Mouse (Mus musculus): ENCODE data around the gene Sfswap. TPM values are rescaled to one million over a fixed set of nuclear protein-coding genes. Genes with fewer than 3 reads are reported as not detected.

The Sfswap gene
- polyA plus RNA-seq (2014; fragmentation: Nextera tagmentation; extraction: Ambion mirVana): 55.9 and 56.7 TPM in 2 replicates

- under 1% methylated on average over 66 of the region's 66 CpGs for WGBS
These were observed at the start of gene Sfswap for GRCm38 (mm10) chr5:129500722-129501634. Gene Sfswap (plus strand): TSS chr5:129501221.

GRCm38 (mm10) chr5:129452561-129452960, 48.5 kb upstream of the Sfswap start:
- H3K9ac ChIP-seq (replicated peaks; ENCODE audit: low read depth, low read length): no peak overlapping the region
- H3K27me3 ChIP-seq (ENCODE audit: control insufficient read depth, insufficient read depth, low read length): no peaks in the 10 kb centered on the region
- no peaks in the 10 kb centered on the region for H3K9me3 ChIP-seq (ENCODE audit: control insufficient read depth, low read depth, low read length)
- peaks cover 7% of the 10 kb centered on the region for H3K4me1 ChIP-seq (ENCODE audit: control insufficient read depth, insufficient read depth, low read length)
- no peak overlapping the region for H3K4me2 ChIP-seq (replicated peaks; ENCODE audit: low read depth, low read length)
- H3K4me3 ChIP-seq (ENCODE audit: low read depth, low read length): no peak overlapping the region
- H3K36me3 ChIP-seq (ENCODE audit: control insufficient read depth, insufficient read depth, low read length): no peaks in the 10 kb centered on the region
- 22% methylated on average over 3 of the region's 3 CpGs for WGBS
- no peak for ATAC-seq (ENCODE audit: insufficient number of reproducible peaks, insufficient read depth, low FRiP score, low read depth)
- no peak overlapping the region for H3K27ac ChIP-seq (ENCODE audit: low read length)

More at GRCm38 (mm10) chr5:129500722-129501634, at the start of gene Sfswap:
- H3K9me3 ChIP-seq (ENCODE audit: control insufficient read depth, low read depth, low read length): no peaks in the 10 kb centered on the region
- H3K4me1 ChIP-seq (ENCODE audit: control insufficient read depth, insufficient read depth, low read length): peaks cover 7% of the 10 kb centered on the region
- peak within 1 kb of the TSS; percentile 77 for H3K27ac ChIP-seq (ENCODE audit: low read length)
- H3K9ac ChIP-seq (replicated peaks; ENCODE audit: low read depth, low read length): peak within 1 kb of the TSS; percentile 95
- peak within 1 kb of the TSS; percentile 99 for H3K4me3 ChIP-seq (ENCODE audit: low read depth, low read length)
- H3K36me3 ChIP-seq (ENCODE audit: control insufficient read depth, insufficient read depth, low read length): peaks cover 27% of the 10 kb centered on the region
- no peaks in the 10 kb centered on the region for H3K27me3 ChIP-seq (ENCODE audit: control insufficient read depth, insufficient read depth, low read length)
- H3K4me2 ChIP-seq (replicated peaks; ENCODE audit: low read depth, low read length): peak within 1 kb of the TSS; percentile 90
- peak; percentile 66; the same call in 1 of the 2 replicates for ATAC-seq (ENCODE audit: insufficient number of reproducible peaks, insufficient read depth, low FRiP score, low read depth)

- WGBS: 9% methylated on average over 13 of the region's 13 CpGs
- Histone ChIP-seq H3K9ac (replicated peaks; ENCODE audit: low read depth, low read length) (no peak overlapping the region), H3K9me3 (ENCODE audit: control insufficient read depth, low read depth, low read length) (no peaks in the 10 kb centered on the region), H3K4me2 (replicated peaks; ENCODE audit: low read depth, low read length) (peak overlapping the region; percentile 30), H3K27ac (ENCODE audit: low read length) (peak overlapping the region; percentile 44; the same call in 1 of the 2 replicates), H3K27me3 (ENCODE audit: control insufficient read depth, insufficient read depth, low read length) (no peaks in the 10 kb centered on the region), H3K36me3 (ENCODE audit: control insufficient read depth, insufficient read depth, low read length) (no peaks in the 10 kb centered on the region), H3K4me1 (ENCODE audit: control insufficient read depth, insufficient read depth, low read length) (peaks cover 7% of the 10 kb centered on the region), H3K4me3 (ENCODE audit: low read depth, low read length) (no peak overlapping the region)
- ATAC-seq (ENCODE audit: insufficient number of reproducible peaks, insufficient read depth, low FRiP score, low read depth): peak; percentile 94
These were observed 46.1 kb upstream of the Sfswap start for GRCm38 (mm10) chr5:129454802-129455528.

GRCm38 (mm10) chr5:129455529-129455896, 45.5 kb upstream of the Sfswap start:
- Histone ChIP-seq H3K9ac (replicated peaks; ENCODE audit: low read depth, low read length) (no peak overlapping the region), H3K4me1 (ENCODE audit: control insufficient read depth, insufficient read depth, low read length) (peaks cover 8% of the 10 kb centered on the region), H3K4me2 (replicated peaks; ENCODE audit: low read depth, low read length) (peak overlapping the region; percentile 30; the same call in 1 of the 2 replicates), H3K4me3 (ENCODE audit: low read depth, low read length) (no peak overlapping the region), H3K36me3 (ENCODE audit: control insufficient read depth, insufficient read depth, low read length) (no peaks in the 10 kb centered on the region), H3K27ac (ENCODE audit: low read length) (no peak overlapping the region), H3K27me3 (ENCODE audit: control insufficient read depth, insufficient read depth, low read length) (no peaks in the 10 kb centered on the region), H3K9me3 (ENCODE audit: control insufficient read depth, low read depth, low read length) (no peaks in the 10 kb centered on the region)
- ATAC-seq (ENCODE audit: insufficient number of reproducible peaks, insufficient read depth, low FRiP score, low read depth): peak; percentile 30; the same call in 1 of the 2 replicates
- WGBS: 30% methylated on average over 2 of the region's 2 CpGs

GRCm38 (mm10) chr5:129456579-129457140, 44.4 kb upstream of the Sfswap start:
- Histone ChIP-seq H3K4me3 (ENCODE audit: low read depth, low read length) (no peak overlapping the region), H3K27me3 (ENCODE audit: control insufficient read depth, insufficient read depth, low read length) (no peaks in the 10 kb centered on the region), H3K9ac (replicated peaks; ENCODE audit: low read depth, low read length) (no peak overlapping the region), H3K36me3 (ENCODE audit: control insufficient read depth, insufficient read depth, low read length) (no peaks in the 10 kb centered on the region), H3K4me1 (ENCODE audit: control insufficient read depth, insufficient read depth, low read length) (peaks cover 13% of the 10 kb centered on the region), H3K9me3 (ENCODE audit: control insufficient read depth, low read depth, low read length) (no peaks in the 10 kb centered on the region), H3K4me2 (replicated peaks; ENCODE audit: low read depth, low read length) (no peak overlapping the region), H3K27ac (ENCODE audit: low read length) (no peak overlapping the region)
- WGBS: 46% methylated on average over 9 of the region's 9 CpGs
- no peak for ATAC-seq (ENCODE audit: insufficient number of reproducible peaks, insufficient read depth, low FRiP score, low read depth)

GRCm38 (mm10) chr5:129458109-129458508, 42.9 kb upstream of the Sfswap start:
- Histone ChIP-seq H3K4me3 (ENCODE audit: low read depth, low read length) (no peak overlapping the region), H3K27me3 (ENCODE audit: control insufficient read depth, insufficient read depth, low read length) (no peaks in the 10 kb centered on the region), H3K36me3 (ENCODE audit: control insufficient read depth, insufficient read depth, low read length) (no peaks in the 10 kb centered on the region), H3K4me1 (ENCODE audit: control insufficient read depth, insufficient read depth, low read length) (peaks cover 13% of the 10 kb centered on the region), H3K9me3 (ENCODE audit: control insufficient read depth, low read depth, low read length) (no peaks in the 10 kb centered on the region), H3K4me2 (replicated peaks; ENCODE audit: low read depth, low read length) (no peak overlapping the region), H3K9ac (replicated peaks; ENCODE audit: low read depth, low read length) (no peak overlapping the region), H3K27ac (ENCODE audit: low read length) (no peak overlapping the region)
- WGBS: 67% methylated on average over 7 of the region's 7 CpGs
- ATAC-seq (ENCODE audit: insufficient number of reproducible peaks, insufficient read depth, low FRiP score, low read depth): no peak

- Histone ChIP-seq H3K4me3 (ENCODE audit: low read depth, low read length) (no peak overlapping the region), H3K36me3 (ENCODE audit: control insufficient read depth, insufficient read depth, low read length) (no peaks in the 10 kb centered on the region), H3K9ac (replicated peaks; ENCODE audit: low read depth, low read length) (no peak overlapping the region), H3K4me1 (ENCODE audit: control insufficient read depth, insufficient read depth, low read length) (peaks cover 13% of the 10 kb centered on the region), H3K27me3 (ENCODE audit: control insufficient read depth, insufficient read depth, low read length) (no peaks in the 10 kb centered on the region), H3K27ac (ENCODE audit: low read length) (no peak overlapping the region), H3K9me3 (ENCODE audit: control insufficient read depth, low read depth, low read length) (no peaks in the 10 kb centered on the region), H3K4me2 (replicated peaks; ENCODE audit: low read depth, low read length) (no peak overlapping the region)
- WGBS: 84% methylated on average over 3 of the region's 3 CpGs
- no peak for ATAC-seq (ENCODE audit: insufficient number of reproducible peaks, insufficient read depth, low FRiP score, low read depth)
These were observed 42.5 kb upstream of the Sfswap start for GRCm38 (mm10) chr5:129458541-129458940.

GRCm38 (mm10) chr5:129460798-129461476, 40.1 kb upstream of the Sfswap start:
- Histone ChIP-seq H3K9ac (replicated peaks; ENCODE audit: low read depth, low read length) (no peak overlapping the region), H3K4me3 (ENCODE audit: low read depth, low read length) (no peak overlapping the region), H3K27ac (ENCODE audit: low read length) (peak overlapping the region; percentile 10; the same call in 1 of the 2 replicates), H3K4me1 (ENCODE audit: control insufficient read depth, insufficient read depth, low read length) (peaks cover 6% of the 10 kb centered on the region), H3K27me3 (ENCODE audit: control insufficient read depth, insufficient read depth, low read length) (no peaks in the 10 kb centered on the region), H3K36me3 (ENCODE audit: control insufficient read depth, insufficient read depth, low read length) (no peaks in the 10 kb centered on the region), H3K4me2 (replicated peaks; ENCODE audit: low read depth, low read length) (no peak overlapping the region), H3K9me3 (ENCODE audit: control insufficient read depth, low read depth, low read length) (no peaks in the 10 kb centered on the region)
- 25% methylated on average over 11 of the region's 11 CpGs for WGBS
- ATAC-seq (ENCODE audit: insufficient number of reproducible peaks, insufficient read depth, low FRiP score, low read depth): peak; percentile 51
